Mouse (Mus musculus) MEL (cell line): ENCODE data around the gene Ptgs1. TPM values are rescaled to one million over a fixed set of nuclear protein-coding genes. Genes with fewer than 3 reads are reported as not detected.

Experiments
- DNase-seq: peaks from one replicate; pipeline ENCODE4 v3.0.0; 2011; ENCODE audit warnings: low read depth, low spot score
- H3K27ac ChIP-seq: 2 replicates; pipeline ENCODE4 v1.5.1; 2012; ENCODE audit warnings: low read depth, mild to moderate bottlenecking, control low read depth, low read length, moderate library complexity; ENCODE audit not compliant: control insufficient read depth
- H3K27me3 ChIP-seq, 2 experiments: fragments of 150-350 bp in 1 of 2; sonication (generic) in 1 of 2; 2 replicates each; pipeline ENCODE4 v1.6.1; 2012; ENCODE audit warnings: low read length in 2 of 2, mild to moderate bottlenecking in 2 of 2, improper control_type of control experiment in 1 of 2, moderate library complexity in 1 of 2; ENCODE audit not compliant: insufficient read depth in 2 of 2, control insufficient read depth in 1 of 2
- H3K36me3 ChIP-seq, 2 experiments: 2 replicates each; pipeline ENCODE4 v1.6.1; 2012 to 2014; ENCODE audit warnings: low read length in 2 of 2, improper control_type of control experiment in 1 of 2, inconsistent platforms in 1 of 2, mild to moderate bottlenecking in 1 of 2; ENCODE audit not compliant: insufficient read depth in 2 of 2, control insufficient read depth in 1 of 2
- H3K4me1 ChIP-seq, 2 experiments: fragments of 150-350 bp in 1 of 2; sonication (generic) in 1 of 2; 2 replicates each; pipeline ENCODE4 v1.6.1; 2012; ENCODE audit warnings: low read length in 2 of 2, improper control_type of control experiment in 1 of 2, mild to moderate bottlenecking in 1 of 2; ENCODE audit not compliant: insufficient read depth in 2 of 2, control insufficient read depth in 1 of 2
- H3K4me3 ChIP-seq, 2 experiments: fragments of 150-350 bp in 1 of 2; sonication (generic) in 1 of 2; 2 replicates each; pipeline ENCODE4 v1.5.1; 2012; ENCODE audit warnings: low read depth in 2 of 2, low read length in 2 of 2, mild to moderate bottlenecking in 2 of 2, moderate library complexity in 2 of 2, control low read depth in 1 of 2, improper control_type of control experiment in 1 of 2; ENCODE audit not compliant: control insufficient read depth in 1 of 2, insufficient read depth in 1 of 2
- H3K79me2 ChIP-seq: 2 replicates; pipeline ENCODE4 v1.6.1; 2012; ENCODE audit warnings: mild to moderate bottlenecking, low read length, moderate library complexity; ENCODE audit not compliant: control insufficient read depth, poor library complexity, insufficient read depth
- H3K9ac ChIP-seq: 2 replicates; pipeline ENCODE4 v1.6.1; 2012; ENCODE audit warnings: low read depth, mild to moderate bottlenecking, control low read depth, low read length, moderate library complexity; ENCODE audit not compliant: control insufficient read depth, poor library complexity, severe bottlenecking
- H3K9me3 ChIP-seq: fragments of 150-350 bp; sonication (generic); replicated peaks from 2 replicates; pipeline ENCODE4 v1.6.1; 2012; ENCODE audit warnings: mild to moderate bottlenecking, low read length, improper control_type of control experiment, moderate library complexity; ENCODE audit not compliant: insufficient read depth
- E2F4 ChIP-seq: IDR thresholded peaks from 2 replicates; pipeline ENCODE4 v1.6.1; 2011; ENCODE audit warnings: low read depth, low read length, improper control_type of control experiment, borderline replicate concordance
- ETS1 ChIP-seq: IDR thresholded peaks from 2 replicates; pipeline ENCODE4 v1.6.1; 2012; ENCODE audit warnings: low read depth, mild to moderate bottlenecking, inconsistent platforms, low read length, improper control_type of control experiment, moderate library complexity
- GABPA ChIP-seq: IDR thresholded peaks from 2 replicates; pipeline ENCODE4 v1.6.1; 2012; ENCODE audit warnings: low read depth, mild to moderate bottlenecking, inconsistent platforms, low read length, improper control_type of control experiment, moderate library complexity
- POLR2AphosphoS2 ChIP-seq: IDR thresholded peaks from 2 replicates; pipeline ENCODE4 v1.6.1; 2011; ENCODE audit warnings: low read length, improper control_type of control experiment
- RCOR1 ChIP-seq: IDR thresholded peaks from 2 replicates; pipeline ENCODE4 v1.6.1; 2012; ENCODE audit warnings: low read depth, mild to moderate bottlenecking, inconsistent platforms, low read length, improper control_type of control experiment
- SIN3A ChIP-seq: IDR thresholded peaks from 2 replicates; pipeline ENCODE4 v1.6.1; 2012; ENCODE audit warnings: low read length, improper control_type of control experiment, inconsistent platforms
- TBP ChIP-seq: IDR thresholded peaks from 2 replicates; pipeline ENCODE4 v1.8.0; 2011; ENCODE audit warnings: low read depth, low read length, improper control_type of control experiment
- UBTF ChIP-seq: IDR thresholded peaks from 2 replicates; pipeline ENCODE4 v1.6.1; 2012; ENCODE audit warnings: low read depth, mild to moderate bottlenecking, inconsistent platforms, low read length, improper control_type of control experiment, moderate library complexity, borderline replicate concordance; ENCODE audit not compliant: insufficient read depth
- USF2 ChIP-seq, 2 experiments: IDR thresholded peaks; 2 replicates each; pipeline ENCODE4 v1.6.1; 2011 to 2012; ENCODE audit warnings: improper control_type of control experiment in 2 of 2, low read length in 2 of 2, borderline replicate concordance in 1 of 2, inconsistent platforms in 1 of 2, low read depth in 1 of 2, mild to moderate bottlenecking in 1 of 2; ENCODE audit not compliant: insufficient read depth in 1 of 2
- ZC3H11A ChIP-seq: IDR thresholded peaks from 2 replicates; pipeline ENCODE4 v1.6.1; 2012; ENCODE audit warnings: low read depth, mild to moderate bottlenecking, inconsistent platforms, low read length, improper control_type of control experiment
- ZKSCAN1 ChIP-seq: IDR thresholded peaks from 2 replicates; pipeline ENCODE4 v1.6.1; 2012; ENCODE audit warnings: low read depth, mild to moderate bottlenecking, inconsistent platforms, low read length, improper control_type of control experiment, moderate library complexity
- ZMIZ1 ChIP-seq: IDR thresholded peaks from 2 replicates; pipeline ENCODE4 v1.6.1; 2012; ENCODE audit warnings: low read depth, mild to moderate bottlenecking, inconsistent platforms, low read length, improper control_type of control experiment, moderate library complexity
- ZNF384 ChIP-seq: IDR thresholded peaks from 2 replicates; pipeline ENCODE4 v1.6.1; 2012; ENCODE audit warnings: low read depth, mild to moderate bottlenecking, inconsistent platforms, low read length, improper control_type of control experiment
- polyA plus RNA-seq, 2 experiments: library from polyadenylated mRNA; stranded (reverse) in 1 of 2; unstranded in 1 of 2; fragments of >175 nt in 1 of 2; fragments of >200 nt in 1 of 2; gene quantifications; 2 replicates each; pipeline versions ENCODE4 v1.2.1 to v1.2.4; 2012; ENCODE audit warnings: low replicate concordance in 2 of 2, low read depth in 1 of 2; ENCODE audit not compliant: insufficient read length in 2 of 2, insufficient read depth in 1 of 2, missing spikeins in 1 of 2
- total RNA-seq: library from RNA; depleted of rRNA; stranded (reverse); fragments of 300-350 nt; gene quantifications from 2 replicates; pipeline ENCODE4 v1.2.3, GENCODE M21; 2012

The Ptgs1 gene
- total and polyA plus RNA-seq, 3 experiments = 3.9 to 20.0 TPM; not detected in 1

DNA sequence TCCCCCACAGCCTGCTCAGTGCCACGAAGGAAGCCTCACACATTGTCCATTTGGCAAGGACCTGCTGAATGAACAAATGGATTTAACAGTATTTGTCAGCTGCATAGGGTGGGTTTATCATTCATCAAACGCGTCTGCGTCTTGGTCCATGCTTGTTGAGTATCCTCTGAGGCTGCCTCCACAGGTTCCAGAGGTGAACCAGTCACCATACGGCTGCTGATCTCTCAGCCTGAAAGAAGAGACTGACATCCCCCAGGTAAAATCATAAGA lies 27.7 kb upstream of the Ptgs1 start:
- Histone ChIP-seq H3K27me3 (no peaks in the 10 kb centered on the region), H3K9ac (no peak overlapping the region), H3K4me3 (peak overlapping the region in 1 of 2 experiments; percentile 42; a peak in 1 of 4 replicates), H3K36me3 (peaks cover 0 to 14% of the 10 kb centered on the region in 2 experiments; a peak in 2 of 4 replicates), H3K79me2 (no peaks in the 10 kb centered on the region; the same call in 1 of the 2 replicates), H3K4me1 (peaks cover 5 to 46% of the 10 kb centered on the region in 2 experiments), H3K27ac (no peak overlapping the region), H3K9me3 (no peaks in the 10 kb centered on the region)
- TF ChIP-seq E2F4 (no peak), SIN3A (no peak), RCOR1 (no peak), USF2 (IDR thresholded peaks at IDR 0.05; ENCODE audit: borderline replicate concordance in 1 of 2, insufficient read depth in 1 of 2, low read depth in 1 of 2, low read length in 2 of 2) (no peak), ZNF384 (no peak)
- no peak for DNase-seq

DNA sequence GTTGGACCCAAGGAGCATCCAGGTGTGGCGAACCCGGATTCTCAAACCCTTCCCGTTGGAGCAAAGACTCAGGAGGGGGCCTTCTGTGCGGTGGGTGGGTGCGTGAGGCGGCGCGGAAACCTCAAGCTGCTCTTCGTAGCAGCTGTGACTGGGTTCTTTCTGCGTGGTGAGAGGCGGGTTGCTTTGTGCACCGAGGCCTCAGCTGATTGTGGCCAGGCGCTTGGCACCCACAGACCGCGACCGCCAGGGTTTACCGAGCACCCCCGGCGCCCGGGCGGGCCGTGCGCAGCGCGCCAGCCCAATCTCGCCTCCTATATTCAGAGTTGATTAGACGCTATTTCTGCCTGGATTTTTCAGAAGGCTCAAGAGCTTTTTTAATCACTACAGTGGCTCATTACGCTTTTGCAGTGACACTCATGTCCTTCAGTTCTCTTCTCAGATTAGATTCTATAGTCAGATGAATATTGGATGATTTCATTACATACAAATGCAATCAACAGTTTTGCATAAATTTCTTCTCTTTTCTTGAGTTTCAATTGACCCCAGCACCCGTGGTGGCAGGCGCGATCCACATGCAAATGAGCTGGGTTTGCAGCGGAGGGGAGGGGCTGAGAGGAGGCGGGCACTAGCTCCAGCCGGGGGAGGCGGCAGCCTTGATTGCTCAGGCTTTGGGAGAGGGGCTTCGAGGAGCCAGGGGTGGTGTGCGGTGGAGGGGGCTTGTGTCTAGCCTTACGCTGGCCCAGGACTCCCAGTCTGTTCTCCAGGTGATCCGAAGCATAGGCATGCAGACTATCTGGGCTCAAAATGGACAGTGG lies 27.0 kb upstream of the Ptgs1 start:
- Histone ChIP-seq H3K27me3 (no peaks in the 10 kb centered on the region), H3K9ac (peak overlapping the region; percentile 13), H3K4me1 (peaks cover 3 to 39% of the 10 kb centered on the region in 2 experiments), H3K27ac (no peak overlapping the region), H3K9me3 (no peaks in the 10 kb centered on the region), H3K36me3 (peaks cover 0 to 9% of the 10 kb centered on the region in 2 experiments; a peak in 2 of 4 replicates), H3K79me2 (no peaks in the 10 kb centered on the region; the same call in 1 of the 2 replicates), H3K4me3 (peak overlapping the region; percentile 42 to 45)
- DNase-seq = peak; percentile 61
- TF ChIP-seq ZMIZ1 (no peak), UBTF (no peak), ZKSCAN1 (no peak), GABPA (no peak), TBP (peak; percentile 60; the same call in 1 of the 2 replicates), ZC3H11A (no peak), ETS1 (0 out of 2 replicates have a peak, but pooled peaks have one; percentile 21), POLR2AphosphoS2 (no peak)
